Mouse (Mus musculus) liver, postnatal 0 days (tissue): ENCODE data around the gene Zfp523.

Source experiments
- CTCF ChIP-seq: sonication (generic); IDR thresholded peaks from 2 replicates; pipeline ENCODE4 v1.5.1; 2016; ENCODE audit warnings: antibody characterized with exemption, low read depth
- EP300 ChIP-seq: IDR thresholded peaks from 2 replicates; pipeline ENCODE4 v1.6.1; 2016; ENCODE audit warnings: antibody characterized with exemption, low read depth, mild to moderate bottlenecking

DNA sequence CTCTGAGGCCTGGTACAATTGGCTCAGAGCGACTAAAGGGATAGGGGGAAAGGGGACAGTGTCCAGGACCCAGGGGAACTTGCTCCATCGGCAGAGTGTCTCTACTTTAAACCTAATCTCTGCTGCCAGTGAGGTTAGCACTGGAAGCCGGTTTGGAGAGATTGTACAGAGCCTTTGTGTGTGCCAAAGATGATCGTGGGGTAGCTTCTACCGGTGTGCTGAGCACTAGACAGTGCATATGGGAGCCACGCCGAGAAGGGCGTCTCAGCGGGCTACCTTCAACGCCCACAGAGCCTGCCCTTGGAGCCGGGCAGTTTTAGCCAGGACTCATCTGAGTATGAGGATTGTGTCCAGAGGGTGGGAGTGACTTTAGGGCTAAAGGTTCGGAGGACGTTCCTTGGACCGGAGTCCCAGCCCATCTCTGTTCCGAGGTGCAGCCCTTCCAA, 35.7 kb upstream of the Zfp523 start:
- TF ChIP-seq CTCF (no peak), EP300 (no peak)
